Mouse (Mus musculus) erythroblast, adult 5-6 weeks (primary cell): ENCODE results near the gene Dsel. TPM values are rescaled to one million over a fixed set of nuclear protein-coding genes. Genes with fewer than 3 reads are reported as not detected.

ENCODE experiments used
- ATAC-seq: replicated peaks from 2 replicates; pipeline ENCODE4 v1.8.0; 2016; ENCODE audit warnings: moderate number of reproducible peaks, mild to moderate bottlenecking, moderate TSS enrichment, inconsistent platforms; ENCODE audit not compliant: poor library complexity, low FRiP score, severe bottlenecking
- total RNA-seq, 2 experiments: library from RNA; stranded (forward) in 1 of 2; stranded (reverse) in 1 of 2; fragments of 150-400 nt in 1 of 2; fragments of 200-764, 138-1000 nt in 1 of 2; gene quantifications; 2 replicates each; pipeline versions ENCODE4 v1.2.3 to v1.2.4; 2015 to 2017; ENCODE audit warnings: low replicate concordance in 2 of 2

Dsel gene
- 0.63 TPM in 1 of 2 replicates, not detected in the other for total RNA-seq (2015; ENCODE audit: low replicate concordance)
- 0.28 and 0.68 TPM in 2 replicates for total RNA-seq (2017; ENCODE audit: low replicate concordance)

GRCm38 (mm10) chr1:111864779-111865165 lies at the start of gene Dsel:
Dsel (minus strand) TSS chr1:111864918.
- ATAC-seq, result peak; percentile 97

DNA sequence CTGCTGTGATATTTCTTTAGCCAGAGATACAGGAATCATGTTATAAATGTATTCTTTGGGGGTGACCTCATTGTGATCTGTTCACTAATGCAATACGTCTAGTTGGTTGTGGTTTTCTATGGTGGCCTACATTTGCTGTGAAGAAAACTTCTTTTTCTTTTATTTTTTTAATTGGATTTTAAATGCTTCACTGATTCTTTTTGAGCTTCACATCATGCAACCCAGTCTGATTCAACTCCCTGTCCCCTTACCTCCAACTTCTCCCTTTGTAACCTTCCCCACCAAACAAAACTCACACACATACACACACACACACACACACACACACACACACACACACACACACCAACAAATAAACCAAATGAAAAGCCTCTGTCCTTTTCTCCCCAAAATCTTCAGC lies 46.7 kb upstream of the Dsel start:
- ATAC-seq, result no peak

DNA sequence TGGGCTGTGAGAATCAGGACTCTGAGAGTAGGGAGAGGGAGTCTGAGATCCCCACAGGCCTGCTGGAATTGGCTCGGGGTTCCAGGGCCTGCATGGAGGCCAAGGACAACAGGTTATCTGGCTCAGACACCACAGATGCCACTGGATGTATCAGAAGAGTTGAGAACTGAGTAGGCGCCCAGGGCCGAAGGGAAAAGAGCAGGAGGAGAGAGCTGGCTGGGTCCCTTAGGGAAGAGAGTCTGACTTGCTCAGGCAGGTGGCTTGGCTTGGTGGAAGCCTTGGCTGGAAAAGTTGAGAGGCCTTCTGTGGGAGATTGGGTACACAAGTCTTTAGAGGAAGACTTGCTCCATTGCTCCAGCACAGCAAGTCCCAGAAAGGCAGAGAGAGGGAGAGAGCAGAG lies 18.6 kb upstream of the Dsel start:
- no peak for ATAC-seq

DNA sequence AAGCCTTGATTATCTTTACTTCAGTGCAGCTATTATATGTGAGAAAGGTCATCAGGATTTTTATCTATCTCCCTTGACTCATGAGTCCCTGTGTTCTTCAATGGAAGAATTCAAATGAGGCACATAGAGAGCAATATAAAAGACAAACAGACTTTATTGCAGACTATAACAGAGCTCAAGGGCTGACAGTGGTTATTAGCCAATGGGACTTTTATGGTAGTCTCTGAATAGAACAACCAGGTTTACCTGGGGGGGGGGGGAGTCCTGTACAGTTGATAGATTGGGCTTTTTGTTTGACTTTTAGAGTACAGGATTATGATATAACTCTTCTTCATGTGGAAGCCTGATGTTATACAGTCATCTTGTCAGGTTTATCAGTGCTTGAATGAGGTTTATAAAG lies 11.1 kb upstream of the Dsel start:
- ATAC-seq, result no peak

DNA sequence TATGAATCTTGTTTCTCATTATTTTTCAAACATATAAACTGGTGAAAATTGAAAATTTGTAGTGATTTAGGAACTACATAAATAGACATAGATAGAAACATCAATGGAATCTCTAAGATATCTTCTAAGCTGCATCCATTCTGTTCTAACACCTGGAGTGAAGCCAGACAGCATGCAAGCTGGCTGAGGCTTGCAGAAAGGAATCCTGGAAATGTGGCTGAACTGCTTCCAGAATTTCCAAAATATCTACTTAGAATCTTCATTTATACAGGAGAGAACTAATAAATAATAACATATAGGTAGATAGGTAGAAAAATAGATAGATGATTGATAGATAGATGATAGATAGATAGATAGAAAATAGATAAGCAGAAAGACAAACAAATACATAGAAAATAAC lies 8.5 kb upstream of the Dsel start:
- ATAC-seq, result no peak

DNA sequence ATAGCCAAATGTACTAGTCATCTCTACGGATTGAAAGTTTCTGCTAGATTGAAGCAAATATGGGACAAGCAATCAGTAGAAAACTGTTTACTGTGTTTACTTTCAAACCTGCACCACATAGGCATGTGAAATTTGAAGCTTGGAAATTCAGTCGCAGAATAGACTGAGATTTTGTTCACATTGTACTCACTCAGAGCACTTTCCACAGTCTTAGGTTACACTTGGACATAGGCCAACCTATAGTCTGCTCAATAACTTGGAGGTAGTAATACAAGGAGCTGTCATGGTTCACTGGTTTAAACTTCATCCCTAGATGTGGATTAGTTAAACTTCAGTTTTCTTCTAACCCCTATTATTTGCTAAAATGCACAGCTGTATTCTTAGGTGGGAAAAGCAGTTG lies 749 bp upstream of the Dsel start:
- no peak for ATAC-seq

GRCm38 (mm10) chr1:111864063-111864778 lies 497 bp downstream of the Dsel start:
- no peak for ATAC-seq

DNA sequence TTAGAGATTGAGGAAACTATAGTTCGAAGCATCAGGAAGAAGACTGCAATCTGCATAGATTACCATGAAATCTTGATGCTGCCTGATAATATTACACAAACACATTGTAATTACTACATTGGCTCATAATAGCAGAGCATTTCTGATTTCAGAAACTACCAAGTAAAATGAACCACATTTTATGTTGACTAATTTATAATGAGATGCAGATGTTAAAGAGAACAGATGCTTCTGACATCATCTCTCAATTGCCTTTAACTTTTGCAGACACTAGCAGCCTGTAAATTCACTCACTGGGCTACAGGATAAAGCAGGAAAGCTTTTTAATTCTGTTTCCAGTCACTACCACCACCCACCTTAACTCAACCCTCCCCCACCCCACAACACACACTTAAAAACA lies 6.9 kb downstream of the Dsel start:
- no peak for ATAC-seq

DNA sequence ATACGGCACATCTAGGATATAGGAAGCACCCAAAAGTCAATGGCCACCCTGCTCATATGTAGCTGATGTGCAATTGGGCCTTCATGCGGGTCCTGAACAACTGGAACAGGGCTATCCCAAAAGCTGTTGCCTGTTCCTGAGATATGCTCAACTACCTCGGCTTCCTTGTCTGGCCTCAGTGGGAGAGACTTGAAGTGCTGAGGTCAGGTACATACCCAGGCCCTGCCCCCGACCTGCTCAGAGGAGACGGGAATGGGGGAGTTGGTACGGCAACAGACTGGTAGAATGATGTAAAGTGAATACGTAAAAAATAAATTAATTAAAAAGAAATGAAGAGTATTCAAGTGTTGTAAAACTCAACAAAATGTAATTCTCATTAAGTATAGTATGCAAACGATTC lies 12.3 kb downstream of the Dsel start:
- ATAC-seq, result no peak

DNA sequence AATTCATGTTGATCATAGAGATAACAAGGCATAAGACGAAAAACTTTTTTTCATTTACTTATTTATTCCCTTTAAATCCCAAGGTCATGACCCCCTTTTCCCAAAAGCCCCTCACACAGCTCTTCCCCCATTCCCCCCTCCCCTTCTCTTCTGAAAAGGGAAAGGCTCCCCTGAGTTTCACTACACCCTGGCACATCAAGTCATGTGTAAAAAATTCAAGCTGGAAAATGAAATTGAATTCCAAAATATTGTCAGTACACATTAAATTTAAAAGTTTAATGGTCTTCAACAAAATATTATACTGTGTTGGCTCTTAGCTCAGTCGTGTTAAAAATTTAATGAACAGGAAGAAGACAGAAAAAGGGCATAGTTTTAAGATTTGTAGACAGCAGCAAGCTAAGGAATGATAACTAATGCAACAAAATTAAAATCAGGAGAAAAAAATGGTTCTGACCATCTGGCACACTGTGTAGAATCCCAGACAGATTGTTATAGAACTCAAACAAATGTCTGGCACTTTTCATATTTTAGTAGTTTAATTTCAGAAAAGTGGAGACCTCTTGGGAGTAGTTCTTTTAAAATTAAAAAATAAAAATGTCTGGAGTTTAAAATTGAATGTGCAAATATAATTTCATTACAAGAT lies 31.0 kb downstream of the Dsel start:
- no peak for ATAC-seq
